Mouse (Mus musculus): Measurements from ENCODE around the gene Eif5a. TPM values are rescaled to one million over a fixed set of nuclear protein-coding genes. Genes with fewer than 3 reads are reported as not detected.

Gene Eif5a
- polyA plus RNA-seq, 1 experiment from 2014 or later, result 1,800 TPM

DNA sequence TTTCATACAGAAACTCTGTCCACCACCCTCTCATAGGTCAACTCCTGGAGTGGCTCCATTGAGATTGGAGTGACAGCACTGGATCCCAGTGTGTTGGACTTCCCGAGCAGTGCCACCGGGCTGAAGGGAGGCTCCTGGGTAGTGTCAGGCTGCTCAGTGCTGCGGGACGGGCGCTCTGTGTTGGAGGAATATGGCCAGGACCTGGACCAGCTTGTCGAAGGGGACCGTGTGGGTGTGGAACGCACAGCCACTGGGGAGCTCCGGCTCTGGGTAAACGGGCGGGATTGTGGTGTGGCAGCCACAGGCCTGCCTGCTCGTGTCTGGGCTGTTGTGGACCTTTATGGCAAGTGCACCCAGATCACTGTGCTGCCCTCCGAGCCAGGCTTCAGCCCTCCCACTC lies 18.8 kb downstream of the Eif5a start:
- 90% methylated on average over 13 of the region's 13 CpGs for WGBS

DNA sequence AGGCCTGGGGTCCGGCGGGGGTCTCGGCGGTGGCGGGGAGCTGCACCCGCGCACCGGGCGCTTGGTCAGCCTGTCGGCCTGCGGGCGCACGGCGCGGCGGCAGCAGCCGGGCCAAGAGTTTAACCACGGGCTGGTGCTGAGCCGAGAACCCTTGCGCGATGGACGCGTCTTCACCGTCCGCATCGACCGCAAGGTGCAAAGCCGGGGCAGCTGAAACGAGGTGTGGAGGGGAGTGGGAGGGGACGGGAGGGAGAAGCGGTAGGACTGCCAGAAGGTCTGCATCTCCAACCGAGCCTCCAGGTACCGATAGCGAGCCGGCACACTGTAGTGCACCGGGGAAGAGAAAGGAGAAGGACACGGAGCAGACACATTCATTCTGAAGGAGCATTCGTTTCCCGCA lies 19.8 kb downstream of the Eif5a start:
- DNase-seq (ENCODE audit: low spot score, missing footprints) (peak; percentile 93), ATAC-seq (ENCODE audit: low FRiP score) (no peak)
- peak overlapping the region; percentile 95 for H3K9ac ChIP-seq (ENCODE audit: low read length)
- H3K9me3 ChIP-seq (ENCODE audit: control insufficient read depth, low read length), result no peaks in the 10 kb centered on the region
- H3K36me3 ChIP-seq (ENCODE audit: control insufficient read depth, insufficient read depth, low read length), result peaks cover 18% of the 10 kb centered on the region
- peaks cover 22% of the 10 kb centered on the region for H3K4me1 ChIP-seq (ENCODE audit: control insufficient read depth, insufficient read depth, low read length)
- WGBS, result under 1% methylated on average over 38 of the region's 39 CpGs
- H3K4me3 ChIP-seq (ENCODE audit: low read depth, low read length), result peak overlapping the region; percentile 98
- no peaks in the 10 kb centered on the region for H3K27me3 ChIP-seq (ENCODE audit: control insufficient read depth, insufficient read depth, low read length)
- peak overlapping the region; percentile 86 for H3K27ac ChIP-seq (ENCODE audit: low read depth, low read length)
- peak overlapping the region; percentile 99 for H3K4me2 ChIP-seq

More for the DNA sequence above, 18.8 kb downstream of the Eif5a start:
- peaks cover 26% of the 10 kb centered on the region for H3K36me3 ChIP-seq (ENCODE audit: control insufficient read depth, insufficient read depth, low read length)
- H3K27ac ChIP-seq (ENCODE audit: low read depth, low read length), result no peak overlapping the region
- peaks cover 22% of the 10 kb centered on the region for H3K4me1 ChIP-seq (ENCODE audit: control insufficient read depth, insufficient read depth, low read length)
- no peak for DNase-seq (ENCODE audit: low spot score, missing footprints)
- ATAC-seq (ENCODE audit: low FRiP score), result no peak
- peak overlapping the region; percentile 98; the same call in 1 of the 2 replicates for H3K4me3 ChIP-seq (ENCODE audit: low read depth, low read length)
- peak overlapping the region; percentile 99 for H3K4me2 ChIP-seq
- H3K9me3 ChIP-seq (ENCODE audit: control insufficient read depth, low read length), result no peaks in the 10 kb centered on the region
- 0 out of 2 replicates have a peak overlapping the region, but pooled peaks have one; percentile 95 for H3K9ac ChIP-seq (ENCODE audit: low read length)
- no peaks in the 10 kb centered on the region for H3K27me3 ChIP-seq (ENCODE audit: control insufficient read depth, insufficient read depth, low read length)

DNA sequence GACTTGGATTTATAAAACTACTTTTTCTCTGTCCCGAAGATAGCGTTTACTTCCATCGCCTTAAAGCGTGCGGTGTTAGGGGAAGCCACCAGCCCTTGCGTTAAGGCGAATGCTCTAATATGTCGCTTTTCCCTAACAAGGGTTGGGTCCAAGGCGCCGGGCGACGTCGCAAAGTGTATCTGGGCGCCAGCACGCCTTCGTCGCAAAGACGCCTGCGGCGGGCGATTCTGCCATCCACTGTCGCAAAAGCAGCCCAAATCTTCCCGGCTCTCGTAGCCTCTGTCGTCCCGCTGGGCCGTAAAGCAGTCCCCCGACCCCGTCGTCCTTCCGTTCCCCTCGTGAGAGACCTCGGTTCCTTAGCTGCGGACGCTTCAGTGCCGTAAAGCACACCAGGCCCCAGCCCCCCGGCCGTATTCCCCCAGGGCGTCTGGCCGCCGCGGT lies 20.3 kb downstream of the Eif5a start:
- peaks cover 22% of the 10 kb centered on the region for H3K4me1 ChIP-seq (ENCODE audit: control insufficient read depth, insufficient read depth, low read length)
- ATAC-seq (ENCODE audit: low FRiP score), result peak; percentile 80
- peak overlapping the region; percentile 86 for H3K27ac ChIP-seq (ENCODE audit: low read depth, low read length)
- peak; percentile 99 for DNase-seq (ENCODE audit: low spot score, missing footprints)
- peak overlapping the region; percentile 99 for H3K4me2 ChIP-seq
- under 1% methylated on average over 42 of the region's 42 CpGs for WGBS
- H3K4me3 ChIP-seq (ENCODE audit: low read depth, low read length), result peak overlapping the region; percentile 98
- no peaks in the 10 kb centered on the region for H3K9me3 ChIP-seq (ENCODE audit: control insufficient read depth, low read length)
- H3K9ac ChIP-seq (ENCODE audit: low read length), result peak overlapping the region; percentile 95
- peaks cover 17% of the 10 kb centered on the region for H3K36me3 ChIP-seq (ENCODE audit: control insufficient read depth, insufficient read depth, low read length)
- H3K27me3 ChIP-seq (ENCODE audit: control insufficient read depth, insufficient read depth, low read length), result no peaks in the 10 kb centered on the region

DNA sequence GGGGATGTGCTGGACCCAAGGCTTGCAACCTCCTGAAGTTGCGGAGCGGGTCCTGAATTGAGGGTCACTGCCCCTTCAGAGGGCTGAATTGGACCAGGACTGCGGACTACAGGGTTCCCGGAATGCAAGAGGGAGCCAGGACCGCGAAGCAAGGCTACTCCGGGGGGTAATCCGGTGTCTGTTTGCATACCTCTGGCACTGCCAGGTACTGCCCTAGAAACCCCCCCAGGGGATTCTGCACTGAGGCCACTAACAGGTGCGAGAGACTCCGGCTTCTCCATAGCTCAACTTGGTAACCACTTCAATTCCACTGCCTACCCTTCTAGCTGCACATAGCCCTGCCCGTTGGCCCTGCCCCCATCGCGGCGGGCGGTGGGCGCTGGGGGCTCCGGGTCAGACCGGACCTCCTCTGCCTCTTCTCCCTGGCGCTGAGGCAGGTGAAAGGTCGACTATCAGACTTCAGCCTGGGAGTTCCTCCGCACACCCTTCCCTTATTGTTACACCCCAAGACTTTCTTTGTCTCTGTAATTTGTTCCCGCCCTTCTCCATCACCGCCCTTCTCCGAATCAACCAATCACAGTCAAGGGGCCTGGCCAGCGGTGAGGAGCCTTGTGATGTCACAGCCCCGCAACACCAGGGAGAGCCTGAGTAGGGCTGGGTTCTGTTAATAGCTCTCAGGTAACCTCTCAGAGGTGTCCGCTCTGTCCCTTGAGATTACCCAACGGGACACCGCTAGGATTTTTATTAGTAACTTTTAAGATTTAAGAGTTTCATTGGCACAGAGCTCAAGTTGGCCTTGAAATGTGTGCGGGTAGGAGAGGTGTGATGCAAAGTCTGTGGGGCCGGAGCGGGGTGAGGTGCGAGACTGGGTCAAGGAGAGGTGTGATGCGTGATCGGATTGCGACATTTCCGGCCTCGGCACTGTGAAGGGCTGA lies 21.0 kb downstream of the Eif5a start, which contains the start of the genes 2810408A11Rik and Neurl4:
Gene 2810408A11Rik, minus strand, starts transcription at position 517 of the 935 bp plus-strand sequence.
Gene Neurl4, plus strand, starts transcription at position 602 of the 935 bp plus-strand sequence.
- peak; percentile 98 for DNase-seq (ENCODE audit: low spot score, missing footprints)
- WGBS, result under 1% methylated on average over 38 of the region's 38 CpGs
- Histone ChIP-seq H3K9ac (ENCODE audit: low read length) (peak within 1 kb of the TSS; percentile 95), H3K27ac (ENCODE audit: low read depth, low read length) (peak within 1 kb of the TSS; percentile 86), H3K36me3 (ENCODE audit: control insufficient read depth, insufficient read depth, low read length) (peaks cover 10% of the 10 kb centered on the region), H3K4me2 (peak within 1 kb of the TSS; percentile 99), H3K9me3 (ENCODE audit: control insufficient read depth, low read length) (no peaks in the 10 kb centered on the region), H3K27me3 (ENCODE audit: control insufficient read depth, insufficient read depth, low read length) (no peaks in the 10 kb centered on the region), H3K4me3 (ENCODE audit: low read depth, low read length) (peak within 1 kb of the TSS; percentile 98), H3K4me1 (ENCODE audit: control insufficient read depth, insufficient read depth, low read length) (peaks cover 22% of the 10 kb centered on the region)
- ATAC-seq (ENCODE audit: low FRiP score), result peak; percentile 93

DNA sequence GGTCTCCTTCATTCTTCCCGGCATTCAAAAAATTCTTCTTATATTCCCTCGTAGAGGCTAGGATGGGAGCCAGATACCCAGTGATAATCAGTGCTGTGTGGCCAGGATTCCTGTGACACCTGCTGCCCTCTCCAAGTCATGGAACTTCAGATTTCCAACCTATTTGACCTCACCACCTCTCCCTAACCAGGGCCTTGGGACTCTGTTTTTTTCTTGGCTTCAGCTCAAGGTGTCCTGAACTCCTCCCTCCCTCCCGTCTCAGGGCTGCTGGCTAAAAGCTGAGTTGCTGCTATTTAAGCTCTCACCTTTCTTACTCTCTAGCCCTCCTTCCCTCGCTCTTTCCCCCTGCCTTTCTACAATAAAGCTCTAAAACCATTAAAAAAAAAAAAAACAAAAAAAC lies 21.9 kb downstream of the Eif5a start:
- WGBS, result 29% methylated on average over 4 of the region's 4 CpGs
- peaks cover 22% of the 10 kb centered on the region for H3K4me1 ChIP-seq (ENCODE audit: control insufficient read depth, insufficient read depth, low read length)
- no peak overlapping the region; the same call in 1 of the 2 replicates for H3K27ac ChIP-seq (ENCODE audit: low read depth, low read length)
- H3K36me3 ChIP-seq (ENCODE audit: control insufficient read depth, insufficient read depth, low read length), result peaks cover 7% of the 10 kb centered on the region; the same call in 1 of the 2 replicates
- H3K9me3 ChIP-seq (ENCODE audit: control insufficient read depth, low read length), result no peaks in the 10 kb centered on the region
- ATAC-seq (ENCODE audit: low FRiP score) (no peak), DNase-seq (ENCODE audit: low spot score, missing footprints) (peak; percentile 84)
- H3K9ac ChIP-seq (ENCODE audit: low read length), result peak overlapping the region; percentile 95
- no peaks in the 10 kb centered on the region for H3K27me3 ChIP-seq (ENCODE audit: control insufficient read depth, insufficient read depth, low read length)
- H3K4me3 ChIP-seq (ENCODE audit: low read depth, low read length), result peak overlapping the region; percentile 98
- H3K4me2 ChIP-seq, result peak overlapping the region; percentile 99

DNA sequence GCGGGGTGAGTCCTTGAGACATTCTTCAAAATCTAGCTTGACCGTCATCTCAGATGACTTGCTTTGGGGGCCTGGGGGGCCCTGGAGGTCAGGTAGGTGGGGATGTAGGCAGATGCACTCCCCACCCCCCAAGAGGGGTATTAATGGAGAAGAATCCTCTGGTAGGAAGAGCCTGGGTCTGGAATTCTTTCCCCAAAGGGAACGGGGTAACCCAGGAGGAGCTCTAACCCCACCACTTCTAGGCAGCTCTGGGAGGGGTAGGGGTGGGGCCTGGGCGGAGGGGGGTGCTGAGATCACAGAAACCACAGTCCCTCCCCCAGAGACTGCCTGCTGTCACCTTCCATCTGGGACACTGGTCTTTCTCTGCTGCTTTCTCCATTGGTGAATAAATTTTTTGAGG lies 26.5 kb downstream of the Eif5a start, which contains the start of gene Acap1:
Gene Acap1, minus strand, starts transcription at position 249 of the 400 bp plus-strand sequence.
- H3K4me1 ChIP-seq (ENCODE audit: control insufficient read depth, insufficient read depth, low read length), result peaks cover 9% of the 10 kb centered on the region
- H3K4me2 ChIP-seq, result no peak within 1 kb of the TSS
- no peaks in the 10 kb centered on the region for H3K27me3 ChIP-seq (ENCODE audit: control insufficient read depth, insufficient read depth, low read length)
- no peak for DNase-seq (ENCODE audit: low spot score, missing footprints)
- H3K27ac ChIP-seq (ENCODE audit: low read depth, low read length), result no peak within 1 kb of the TSS
- ATAC-seq (ENCODE audit: low FRiP score), result no peak
- H3K9me3 ChIP-seq (ENCODE audit: control insufficient read depth, low read length), result no peaks in the 10 kb centered on the region
- 73% methylated on average over 4 of the region's 4 CpGs for WGBS
- no peak within 1 kb of the TSS for H3K9ac ChIP-seq (ENCODE audit: low read length)
- no peaks in the 10 kb centered on the region for H3K36me3 ChIP-seq (ENCODE audit: control insufficient read depth, insufficient read depth, low read length)
- no peak within 1 kb of the TSS for H3K4me3 ChIP-seq (ENCODE audit: low read depth, low read length)

DNA sequence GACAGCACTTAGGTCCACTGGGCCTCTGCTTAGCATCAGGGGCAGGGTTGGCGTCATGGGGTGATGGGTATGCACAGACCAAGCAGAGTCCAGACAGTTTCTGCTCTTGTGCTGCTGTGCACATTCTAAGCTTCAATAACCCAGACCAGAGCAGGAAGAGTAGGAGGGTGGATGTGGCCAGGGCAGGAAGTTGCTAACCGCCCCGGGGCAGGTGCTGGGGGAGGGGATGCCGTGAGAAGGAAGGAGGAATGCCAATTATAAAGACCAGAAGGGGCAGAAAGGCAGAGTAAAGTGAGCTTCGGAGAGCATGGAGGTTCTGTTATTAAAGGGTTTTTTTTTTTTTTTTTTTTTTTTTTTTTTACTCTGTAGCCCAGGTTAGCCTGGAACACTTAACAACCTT lies 27.1 kb downstream of the Eif5a start:
- H3K27ac ChIP-seq (ENCODE audit: low read depth, low read length), result no peak overlapping the region
- 92% methylated on average over 5 of the region's 5 CpGs for WGBS
- ATAC-seq (ENCODE audit: low FRiP score) (no peak), DNase-seq (ENCODE audit: low spot score, missing footprints) (no peak)
- no peak overlapping the region for H3K9ac ChIP-seq (ENCODE audit: low read length)
- H3K9me3 ChIP-seq (ENCODE audit: control insufficient read depth, low read length), result no peaks in the 10 kb centered on the region
- no peak overlapping the region for H3K4me2 ChIP-seq
- peaks cover 5% of the 10 kb centered on the region for H3K4me1 ChIP-seq (ENCODE audit: control insufficient read depth, insufficient read depth, low read length)
- no peaks in the 10 kb centered on the region for H3K36me3 ChIP-seq (ENCODE audit: control insufficient read depth, insufficient read depth, low read length)
- no peaks in the 10 kb centered on the region for H3K27me3 ChIP-seq (ENCODE audit: control insufficient read depth, insufficient read depth, low read length)
- H3K4me3 ChIP-seq (ENCODE audit: low read depth, low read length), result no peak overlapping the region

DNA sequence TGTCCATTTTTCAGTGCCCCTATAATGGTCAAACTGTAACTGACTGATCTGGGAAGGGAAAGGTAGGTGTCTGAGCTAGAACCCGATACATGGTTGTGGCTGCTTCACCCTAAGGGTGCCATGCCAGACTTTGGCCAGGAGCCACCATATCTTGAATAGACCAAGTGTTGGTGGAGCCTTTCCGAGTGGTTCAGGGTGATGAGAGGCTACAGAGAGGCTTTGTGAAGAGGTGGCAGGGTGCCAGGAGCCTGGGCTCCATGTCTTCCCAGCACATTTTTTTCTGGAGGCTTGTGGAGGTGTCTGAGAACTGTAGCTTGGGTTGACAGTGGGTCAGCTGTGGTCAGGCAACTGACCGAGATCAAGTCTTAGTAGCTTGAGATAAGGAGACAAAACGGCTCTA lies 30.3 kb downstream of the Eif5a start:
- no peak for DNase-seq (ENCODE audit: low spot score, missing footprints)
- no peaks in the 10 kb centered on the region for H3K9me3 ChIP-seq (ENCODE audit: control insufficient read depth, low read length)
- H3K4me2 ChIP-seq, result no peak overlapping the region
- no peaks in the 10 kb centered on the region for H3K27me3 ChIP-seq (ENCODE audit: control insufficient read depth, insufficient read depth, low read length)
- ATAC-seq (ENCODE audit: low FRiP score), result no peak
- WGBS, result 80% methylated on average over 4 of the region's 4 CpGs
- no peaks in the 10 kb centered on the region for H3K36me3 ChIP-seq (ENCODE audit: control insufficient read depth, insufficient read depth, low read length)
- no peak overlapping the region for H3K27ac ChIP-seq (ENCODE audit: low read depth, low read length)
- H3K4me1 ChIP-seq (ENCODE audit: control insufficient read depth, insufficient read depth, low read length), result no peaks in the 10 kb centered on the region
- H3K4me3 ChIP-seq (ENCODE audit: low read depth, low read length), result no peak overlapping the region
- no peak overlapping the region for H3K9ac ChIP-seq (ENCODE audit: low read length)
